Mouse (Mus musculus): Measurements from ENCODE around the gene Gse1.

Gse1 gene

GRCm38 (mm10) chr8:120449608-120450031, 221.4 kb downstream of the Gse1 start:
- no peak for DNase-seq (ENCODE audit: low read depth, low spot score)

- DNase-seq (ENCODE audit: low read depth, low spot score), result no peak
Measured at GRCm38 (mm10) chr8:120452111-120452510, 223.9 kb downstream of the Gse1 start.

- DNase-seq (ENCODE audit: low read depth, low spot score), result no peak
Measured at GRCm38 (mm10) chr8:120454404-120454803, 226.1 kb downstream of the Gse1 start.

GRCm38 (mm10) chr8:120460375-120460774, 232.1 kb downstream of the Gse1 start:
- no peak for DNase-seq (ENCODE audit: low read depth, low spot score)

GRCm38 (mm10) chr8:120462119-120462551, 233.9 kb downstream of the Gse1 start:
- no peak for DNase-seq (ENCODE audit: low read depth, low spot score)

- no peak for DNase-seq (ENCODE audit: low read depth, low spot score)
Measured at GRCm38 (mm10) chr8:120462611-120463010, 234.4 kb downstream of the Gse1 start.

GRCm38 (mm10) chr8:120463918-120464584, 235.8 kb downstream of the Gse1 start:
- no peak for DNase-seq (ENCODE audit: low read depth, low spot score)

- no peak for DNase-seq (ENCODE audit: low read depth, low spot score)
Measured at GRCm38 (mm10) chr8:120464585-120464937, 236.3 kb downstream of the Gse1 start.

GRCm38 (mm10) chr8:120465710-120466109, 237.5 kb downstream of the Gse1 start:
- DNase-seq (ENCODE audit: low read depth, low spot score), result no peak

GRCm38 (mm10) chr8:120466266-120466665, 238.0 kb downstream of the Gse1 start:
- DNase-seq (ENCODE audit: low read depth, low spot score), result no peak

- DNase-seq (ENCODE audit: low read depth, low spot score), result no peak
Measured at GRCm38 (mm10) chr8:120467598-120467997, 239.3 kb downstream of the Gse1 start.

- DNase-seq (ENCODE audit: low read depth, low spot score), result no peak
Measured at GRCm38 (mm10) chr8:120470170-120470569, 241.9 kb downstream of the Gse1 start.

GRCm38 (mm10) chr8:120471166-120471565, 242.9 kb downstream of the Gse1 start:
- DNase-seq (ENCODE audit: low read depth, low spot score), result no peak

- DNase-seq (ENCODE audit: low read depth, low spot score), result no peak
Measured at GRCm38 (mm10) chr8:120471752-120472151, 243.5 kb downstream of the Gse1 start.

GRCm38 (mm10) chr8:120472230-120472629, 244.0 kb downstream of the Gse1 start:
- no peak for DNase-seq (ENCODE audit: low read depth, low spot score)

- no peak for DNase-seq (ENCODE audit: low read depth, low spot score)
Measured at GRCm38 (mm10) chr8:120473729-120474364, 245.6 kb downstream of the Gse1 start.

- DNase-seq (ENCODE audit: low read depth, low spot score), result no peak
Measured at GRCm38 (mm10) chr8:120474496-120475235, 246.4 kb downstream of the Gse1 start.

- DNase-seq (ENCODE audit: low read depth, low spot score), result no peak
Measured at GRCm38 (mm10) chr8:120475462-120476201, 247.4 kb downstream of the Gse1 start.

GRCm38 (mm10) chr8:120476711-120477575, 248.7 kb downstream of the Gse1 start:
- DNase-seq (ENCODE audit: low read depth, low spot score), result no peak

- DNase-seq (ENCODE audit: low read depth, low spot score), result no peak
Measured at GRCm38 (mm10) chr8:120478754-120479153, 250.5 kb downstream of the Gse1 start.

GRCm38 (mm10) chr8:120479691-120480090, 251.4 kb downstream of the Gse1 start:
- no peak for DNase-seq (ENCODE audit: low read depth, low spot score)

All from retina, adult 2 months (tissue).